Mouse (Mus musculus): ENCODE measurements at regions not wholly inside any gene's neighbourhood (a gene's known extent, or its start where the extent isn't known, plus 50 kb on each side); places are given as distances from the start of the nearest gene placed in this dataset.
"Not testable (repeated sequence)": the region's sequence is repeated elsewhere in the genome, so short reads cannot be mapped to it uniquely, and the experiment has no call there.

DNA sequence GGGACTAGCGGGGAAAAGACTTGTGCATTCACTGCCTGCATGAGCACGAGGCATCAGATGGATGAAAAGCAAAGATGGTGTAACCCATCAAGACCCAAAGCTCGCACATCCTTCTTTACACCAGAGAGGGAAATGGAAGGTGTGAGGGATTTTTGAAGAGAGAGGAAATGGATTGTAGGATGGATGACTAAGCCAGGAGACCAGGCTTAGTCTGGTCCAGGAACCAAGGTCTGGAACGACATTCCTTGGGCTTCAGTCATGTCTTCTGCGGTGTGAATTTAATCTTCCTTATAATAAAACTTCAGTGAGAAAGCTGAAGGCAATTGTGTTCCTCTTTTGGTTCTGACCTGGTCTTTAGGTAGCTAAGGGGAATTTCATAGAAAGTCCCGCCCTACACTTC is 551.0 kb upstream of the Gm10131 start:
- no peak for TF ChIP-seq CTCF (IDR thresholded peaks at IDR 0.05; ENCODE audit: control insufficient read depth, insufficient read depth, low read length)
- TF ChIP-seq POLR2A (IDR thresholded peaks at IDR 0.05; ENCODE audit: borderline replicate concordance, control insufficient read depth, low read depth, low read length): no peak
- H3K4me3 ChIP-seq (replicated peaks; ENCODE audit: control insufficient read depth, low read depth, low read length): no peak overlapping the region
- no peaks in the 10 kb centered on the region; the same call in 1 of the 2 replicates for H3K4me1 ChIP-seq (ENCODE audit: control insufficient read depth, insufficient read depth, low read length)
- WGBS: 77% methylated on average over 6 of the region's 6 CpGs
- no peak overlapping the region for H3K27ac ChIP-seq (ENCODE audit: control insufficient read depth, insufficient read depth, low read depth, low read length, poor library complexity)

DNA sequence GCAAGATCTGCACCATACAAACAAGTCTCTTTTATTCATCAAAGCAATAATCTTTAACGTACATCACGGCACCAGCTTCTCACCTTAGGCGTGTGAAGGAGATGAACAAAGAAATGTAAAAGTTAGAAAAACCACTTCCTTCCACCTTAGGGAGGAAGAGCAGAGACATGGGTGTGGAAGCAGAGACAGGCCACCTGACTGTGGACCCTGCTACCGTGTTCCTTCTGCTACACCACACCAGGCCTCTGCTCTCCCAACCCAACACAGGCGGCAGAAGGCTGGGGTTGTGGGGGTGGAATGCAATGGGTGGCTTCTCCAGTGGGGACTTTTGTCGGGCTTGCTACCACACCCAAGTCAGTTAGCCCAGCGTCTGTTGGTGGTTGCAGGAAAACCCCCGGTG is 540.2 kb upstream of the Gm10131 start:
- WGBS: 72% methylated on average over 8 of the region's 8 CpGs
- Histone ChIP-seq H3K4me3 (replicated peaks; ENCODE audit: control insufficient read depth, low read depth, low read length) (no peak overlapping the region), H3K27ac (ENCODE audit: control insufficient read depth, insufficient read depth, low read depth, low read length, poor library complexity) (no peak overlapping the region), H3K4me1 (ENCODE audit: control insufficient read depth, insufficient read depth, low read length) (no peaks in the 10 kb centered on the region)
- no peak for TF ChIP-seq POLR2A (IDR thresholded peaks at IDR 0.05; ENCODE audit: borderline replicate concordance, control insufficient read depth, low read depth, low read length)
- no peak for TF ChIP-seq CTCF (IDR thresholded peaks at IDR 0.05; ENCODE audit: control insufficient read depth, insufficient read depth, low read length)

DNA sequence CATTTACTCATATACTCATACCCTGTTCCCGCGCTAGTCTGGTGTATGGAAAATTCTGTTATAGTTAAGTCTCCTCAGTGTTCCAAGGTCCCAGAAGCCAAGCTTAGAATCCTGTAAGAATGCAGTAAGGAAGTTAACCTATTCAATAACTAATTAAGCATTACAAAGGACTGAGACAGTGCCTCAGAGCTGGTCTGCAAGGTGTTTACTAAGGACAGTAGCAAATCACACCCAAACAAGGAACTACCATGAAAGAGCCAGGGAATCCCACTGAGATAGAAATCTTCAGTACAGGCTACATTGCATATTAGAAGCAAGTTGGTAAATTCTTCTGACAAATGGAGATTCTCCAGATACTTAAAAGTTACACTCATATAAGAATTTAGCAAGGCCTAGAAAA is 516.7 kb upstream of the Gm10131 start:
- H3K27ac ChIP-seq (ENCODE audit: control insufficient read depth, insufficient read depth, low read depth, low read length, poor library complexity); H3K4me1 ChIP-seq (ENCODE audit: control insufficient read depth, insufficient read depth, low read length); H3K4me3 ChIP-seq (replicated peaks; ENCODE audit: control insufficient read depth, low read depth, low read length): not testable (repeated sequence)
- 89% methylated on average over 2 of the region's 2 CpGs for WGBS

DNA sequence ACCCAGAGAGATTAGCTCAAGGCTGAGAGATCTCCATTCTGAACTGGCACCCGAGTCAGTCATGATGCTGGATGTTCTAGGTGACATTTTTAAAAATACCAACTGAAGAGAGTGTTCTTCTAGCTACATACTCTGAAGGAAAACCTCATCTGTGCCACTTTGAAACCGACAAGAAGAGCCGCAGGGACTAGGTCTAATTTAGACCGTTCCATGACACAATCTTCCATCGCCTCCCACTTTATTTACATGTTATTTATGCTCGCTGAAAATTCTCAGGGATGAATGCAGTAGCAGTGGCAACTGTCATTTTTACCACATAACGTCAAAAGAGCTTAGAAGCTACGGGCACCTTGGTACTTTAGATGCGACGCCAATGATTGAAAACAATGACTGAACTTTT is 514.1 kb upstream of the Gm10131 start:
- peaks cover 1% of the 10 kb centered on the region; the same call in 1 of the 2 replicates for H3K4me1 ChIP-seq (ENCODE audit: control insufficient read depth, insufficient read depth, low read length)
- no peak for TF ChIP-seq CTCF (IDR thresholded peaks at IDR 0.05; ENCODE audit: control insufficient read depth, insufficient read depth, low read length)
- no peak for TF ChIP-seq POLR2A (IDR thresholded peaks at IDR 0.05; ENCODE audit: borderline replicate concordance, control insufficient read depth, low read depth, low read length)
- H3K27ac ChIP-seq (ENCODE audit: control insufficient read depth, insufficient read depth, low read depth, low read length, poor library complexity): no peak overlapping the region
- 88% methylated on average over 10 of the region's 10 CpGs for WGBS
- H3K4me3 ChIP-seq (replicated peaks; ENCODE audit: control insufficient read depth, low read depth, low read length): no peak overlapping the region

DNA sequence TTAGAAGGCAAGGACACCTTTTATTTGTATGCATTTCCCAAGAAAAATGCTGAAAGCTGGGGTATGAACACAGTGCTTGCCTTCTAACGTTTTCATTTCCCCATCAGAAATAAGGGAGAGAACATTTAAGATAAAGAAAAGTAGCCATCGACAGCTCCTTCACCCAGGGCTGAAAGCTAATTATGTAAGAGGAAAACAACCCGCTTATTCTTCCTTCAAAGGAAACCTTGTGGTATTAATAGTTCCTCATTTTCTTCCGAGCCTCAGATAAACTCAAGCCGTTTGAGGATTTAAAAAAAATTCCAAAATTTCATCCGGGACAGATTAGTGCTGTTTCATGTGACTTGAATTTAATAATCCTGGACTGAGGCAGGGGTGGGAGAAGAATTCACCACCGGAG is 512.2 kb upstream of the Gm10131 start:
- H3K4me1 ChIP-seq (ENCODE audit: control insufficient read depth, insufficient read depth, low read length): peaks cover 1% of the 10 kb centered on the region; the same call in 1 of the 2 replicates
- WGBS: 1% methylated on average over 7 of the region's 7 CpGs
- TF ChIP-seq POLR2A (IDR thresholded peaks at IDR 0.05; ENCODE audit: borderline replicate concordance, control insufficient read depth, low read depth, low read length) (no peak), CTCF (IDR thresholded peaks at IDR 0.05; ENCODE audit: control insufficient read depth, insufficient read depth, low read length) (no peak)
- H3K27ac ChIP-seq (ENCODE audit: control insufficient read depth, insufficient read depth, low read depth, low read length, poor library complexity): no peak overlapping the region
- no peak overlapping the region for H3K4me3 ChIP-seq (replicated peaks; ENCODE audit: control insufficient read depth, low read depth, low read length)

DNA sequence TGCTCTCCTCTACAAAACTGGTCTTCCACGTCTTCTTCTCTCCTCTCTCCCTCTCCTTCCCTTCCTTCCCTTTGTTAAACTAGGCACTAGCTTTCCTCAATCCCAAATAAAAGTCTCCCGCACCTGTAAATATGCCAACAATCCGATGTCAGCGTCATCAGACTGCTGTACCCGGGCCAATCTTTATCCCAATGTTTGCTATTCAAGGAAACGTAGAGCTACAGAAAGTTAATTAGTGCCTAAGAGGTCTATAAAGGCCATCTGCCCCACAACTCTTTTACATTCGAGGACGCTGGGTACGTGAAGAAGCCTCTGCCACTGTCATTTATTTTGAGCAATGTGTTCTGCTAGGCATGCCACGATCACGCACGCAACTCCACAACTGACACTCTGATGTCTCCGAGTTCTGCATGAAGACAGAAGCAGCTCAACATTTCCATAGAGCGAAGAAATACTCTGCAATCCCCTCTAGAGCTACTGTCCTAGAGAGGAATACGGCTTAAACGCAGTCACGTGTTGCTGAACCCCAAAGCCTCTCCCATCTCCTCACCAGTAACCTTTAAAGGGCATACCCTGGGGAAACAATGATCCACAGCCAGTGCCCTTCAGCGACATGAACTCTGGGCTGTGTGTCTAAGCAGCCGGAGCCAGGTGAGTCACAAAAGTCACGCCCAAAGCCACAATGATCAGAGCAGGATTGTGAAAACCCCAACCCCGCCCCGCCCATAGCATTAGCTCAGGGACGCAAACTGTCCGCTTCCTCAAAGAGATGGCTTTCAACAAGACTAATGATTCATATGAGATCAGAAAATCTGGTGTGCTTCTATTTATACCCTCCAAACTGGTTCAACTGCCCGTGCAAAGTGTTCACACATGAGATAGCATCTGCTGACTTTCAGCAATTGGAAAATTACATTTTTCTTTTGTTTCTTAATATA is 510.9 kb upstream of the Gm10131 start:
- Histone ChIP-seq H3K4me1 (ENCODE audit: control insufficient read depth, insufficient read depth, low read length) (peaks cover 1% of the 10 kb centered on the region; the same call in 1 of the 2 replicates), H3K27ac (ENCODE audit: control insufficient read depth, insufficient read depth, low read depth, low read length, poor library complexity) (peak overlapping the region; percentile 13; the same call in 1 of the 2 replicates), H3K4me3 (replicated peaks; ENCODE audit: control insufficient read depth, low read depth, low read length) (peak overlapping the region; percentile 35)
- TF ChIP-seq POLR2A (IDR thresholded peaks at IDR 0.05; ENCODE audit: borderline replicate concordance, control insufficient read depth, low read depth, low read length) (no peak), CTCF (IDR thresholded peaks at IDR 0.05; ENCODE audit: control insufficient read depth, insufficient read depth, low read length) (no peak)
- WGBS: 44% methylated on average over 25 of the region's 25 CpGs

DNA sequence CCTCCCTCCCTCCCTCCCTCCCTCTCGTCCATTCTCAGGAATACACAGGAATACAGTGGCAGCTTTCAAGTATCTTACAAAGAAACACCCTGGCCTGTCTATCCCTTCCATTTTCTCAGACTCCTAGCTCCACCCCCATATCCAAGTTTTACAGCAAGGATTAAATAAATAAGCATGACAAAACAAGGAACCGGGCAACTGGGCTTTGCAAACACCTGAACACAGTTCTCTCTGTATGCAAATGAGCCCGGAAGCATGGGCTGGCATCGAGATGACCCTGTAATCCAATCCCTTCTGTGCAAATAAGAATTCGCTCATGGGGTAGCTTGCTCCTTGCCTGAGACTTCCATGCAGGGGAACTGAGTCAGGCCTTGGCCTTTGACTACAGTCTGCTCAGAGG is 506.5 kb upstream of the Gm10131 start:
- peaks cover 3% of the 10 kb centered on the region; the same call in 1 of the 2 replicates for H3K4me1 ChIP-seq (ENCODE audit: control insufficient read depth, insufficient read depth, low read length)

DNA sequence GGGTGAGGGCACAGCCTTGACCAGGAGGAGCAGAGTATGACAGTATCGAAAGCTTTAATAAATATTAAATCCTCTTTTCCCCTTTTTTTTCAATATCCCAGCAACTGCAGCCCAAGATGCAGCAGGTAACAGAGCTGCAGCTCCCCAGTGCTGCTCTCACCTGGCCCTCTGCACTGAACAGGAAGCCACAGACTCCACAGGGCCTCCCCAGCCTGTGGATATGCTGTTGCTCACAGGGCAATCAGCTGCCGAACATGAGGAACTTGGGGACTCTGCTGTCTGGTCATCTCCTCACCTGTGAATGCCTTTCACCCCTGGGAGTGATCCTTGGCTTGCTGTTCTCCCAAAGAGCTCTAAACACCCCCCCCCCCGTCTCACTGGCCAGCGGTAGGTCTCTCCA is 503.4 kb upstream of the Gm10131 start:
- no peak overlapping the region for H3K27ac ChIP-seq (ENCODE audit: control insufficient read depth, insufficient read depth, low read depth, low read length, poor library complexity)
- WGBS: 59% methylated on average over 4 of the region's 4 CpGs
- TF ChIP-seq CTCF (IDR thresholded peaks at IDR 0.05; ENCODE audit: control insufficient read depth, insufficient read depth, low read length) (no peak), POLR2A (IDR thresholded peaks at IDR 0.05; ENCODE audit: borderline replicate concordance, control insufficient read depth, low read depth, low read length) (no peak)

More for the DNA sequence above, 506.5 kb upstream of the Gm10131 start:
- no peak for TF ChIP-seq POLR2A (IDR thresholded peaks at IDR 0.05; ENCODE audit: borderline replicate concordance, control insufficient read depth, low read depth, low read length)
- 73% methylated on average over 4 of the region's 5 CpGs for WGBS
- Histone ChIP-seq H3K27ac (ENCODE audit: control insufficient read depth, insufficient read depth, low read depth, low read length, poor library complexity) (no peak overlapping the region), H3K4me3 (replicated peaks; ENCODE audit: control insufficient read depth, low read depth, low read length) (no peak overlapping the region)

More for the DNA sequence above, 503.4 kb upstream of the Gm10131 start:
- Histone ChIP-seq H3K4me1 (ENCODE audit: control insufficient read depth, insufficient read depth, low read length) (peaks cover 1% of the 10 kb centered on the region; the same call in 1 of the 2 replicates), H3K4me3 (replicated peaks; ENCODE audit: control insufficient read depth, low read depth, low read length) (no peak overlapping the region)
